Mouse (Mus musculus): Measurements from ENCODE around the gene Tle3.

Gene Tle3

DNA sequence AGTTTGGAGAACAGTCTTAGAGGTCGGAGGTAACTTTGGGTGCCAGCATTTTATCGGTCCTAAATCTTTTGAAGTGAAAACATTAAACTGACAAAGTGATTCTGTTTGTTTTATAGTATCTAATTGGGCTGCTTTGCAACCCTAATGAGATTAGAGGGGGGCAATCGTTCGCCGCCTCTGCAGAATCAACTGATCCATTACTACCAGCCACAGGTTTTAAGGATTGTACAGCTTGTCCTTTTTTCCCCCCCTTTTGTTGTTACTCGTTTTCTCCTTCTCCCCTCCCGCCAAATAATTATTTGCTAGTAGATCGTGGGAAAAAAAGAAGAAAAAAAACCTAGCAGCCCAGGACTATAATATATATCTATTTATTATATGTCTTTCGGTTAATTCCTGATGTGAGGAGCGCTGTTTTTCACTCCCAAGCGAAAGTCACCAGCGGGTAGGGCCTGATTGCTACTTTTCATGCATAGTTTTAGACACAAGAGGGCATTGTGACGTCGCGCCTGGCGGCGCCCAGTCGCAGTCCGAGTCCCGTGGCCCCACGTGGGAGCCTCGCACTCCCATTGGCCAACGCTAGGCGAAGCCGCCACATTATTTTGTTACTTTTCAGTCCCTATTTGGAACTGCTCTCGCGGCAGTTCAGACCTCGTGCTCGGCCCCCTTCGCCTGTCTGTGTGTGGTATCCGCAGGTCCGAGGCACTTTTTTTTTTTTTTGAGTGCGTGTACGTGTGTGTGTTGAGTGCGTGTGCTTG is at the start of gene Tle3:
Gene Tle3 (plus strand): TSS at position 612 of the 755 bp plus-strand sequence.
- peak; percentile 98 for DNase-seq (ENCODE audit: low read depth, low spot score)

DNA sequence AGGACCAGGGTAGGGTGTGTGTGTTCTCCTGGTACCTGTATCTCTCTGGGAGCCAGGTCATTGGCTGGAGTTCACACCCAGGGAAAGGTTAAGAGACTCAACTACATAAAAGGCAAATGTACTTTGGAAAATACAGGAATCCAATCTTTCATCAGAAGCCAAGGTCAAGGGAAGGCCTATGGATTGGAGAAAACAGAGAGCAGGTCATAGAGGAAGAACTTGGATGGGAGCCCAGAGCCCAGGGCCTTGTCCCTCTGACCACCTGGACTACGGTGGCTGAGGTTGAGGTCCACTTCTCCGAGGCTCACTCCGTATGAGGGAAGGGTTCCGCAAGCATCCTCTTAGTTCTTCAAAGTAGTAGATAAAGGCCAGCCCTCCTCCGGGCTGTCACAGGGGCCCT is 48.9 kb upstream of the Tle3 start:
- no peak for DNase-seq (ENCODE audit: low read depth, low spot score)

DNA sequence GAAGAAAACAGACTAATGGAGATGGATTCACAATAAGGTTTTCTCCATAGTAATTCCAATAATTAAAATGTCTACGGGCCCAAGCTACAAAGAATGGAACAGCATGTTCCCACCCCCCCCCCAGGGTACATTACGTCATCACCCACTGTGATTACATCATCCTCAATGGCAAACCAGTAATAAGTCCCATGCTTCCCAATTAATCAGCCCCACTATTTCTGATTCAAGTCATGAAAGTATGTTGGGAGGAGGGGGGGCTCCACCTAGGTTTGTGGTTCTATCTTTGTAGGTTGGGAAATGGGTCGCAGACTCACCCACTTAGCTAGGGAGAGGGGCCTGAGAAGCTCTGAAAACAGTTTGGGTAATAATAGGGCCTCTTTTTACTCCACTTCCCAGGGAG is 48.3 kb upstream of the Tle3 start:
- DNase-seq (ENCODE audit: low read depth, low spot score), result no peak

DNA sequence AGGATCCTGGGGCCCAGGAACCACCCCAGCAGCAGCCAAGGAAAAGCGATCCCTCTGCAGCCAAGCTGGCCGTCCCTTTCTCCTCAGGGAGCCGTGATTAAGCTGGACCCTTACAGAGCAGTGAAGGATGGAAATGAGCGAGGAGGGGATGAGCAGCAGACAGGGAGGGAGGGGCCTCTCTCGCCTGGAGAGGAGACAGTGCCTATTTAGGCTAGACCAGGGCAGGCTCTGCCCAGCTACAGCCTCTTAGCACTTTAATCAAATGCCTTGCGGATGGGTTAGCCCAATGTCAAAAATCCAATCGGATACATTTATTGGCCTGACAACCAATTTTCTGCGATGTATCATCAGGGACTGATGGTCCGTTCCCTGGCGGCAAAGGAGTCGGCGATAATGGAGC is 47.8 kb upstream of the Tle3 start:
- peak; percentile 16 for DNase-seq (ENCODE audit: low read depth, low spot score)

DNA sequence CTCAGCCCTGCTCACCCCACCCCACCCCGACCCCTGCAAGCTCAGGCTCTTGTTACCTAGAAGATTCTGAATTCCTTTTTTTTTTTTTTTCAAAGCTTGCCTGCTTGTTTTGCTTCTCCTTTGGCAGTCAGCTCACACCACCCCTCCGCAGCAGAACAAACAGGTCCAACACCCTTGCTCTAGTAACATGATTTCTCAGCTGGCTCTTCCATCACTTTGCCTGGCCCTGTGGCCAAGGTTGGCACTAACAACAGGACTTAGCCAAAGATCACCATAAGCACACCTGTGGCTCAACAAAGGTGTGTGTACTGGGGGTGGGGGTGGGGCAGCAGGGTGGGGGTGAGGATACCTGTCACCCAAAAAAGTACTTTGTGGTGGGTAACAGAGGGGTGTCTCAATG is 47.2 kb upstream of the Tle3 start:
- DNase-seq (ENCODE audit: low read depth, low spot score), result no peak

DNA sequence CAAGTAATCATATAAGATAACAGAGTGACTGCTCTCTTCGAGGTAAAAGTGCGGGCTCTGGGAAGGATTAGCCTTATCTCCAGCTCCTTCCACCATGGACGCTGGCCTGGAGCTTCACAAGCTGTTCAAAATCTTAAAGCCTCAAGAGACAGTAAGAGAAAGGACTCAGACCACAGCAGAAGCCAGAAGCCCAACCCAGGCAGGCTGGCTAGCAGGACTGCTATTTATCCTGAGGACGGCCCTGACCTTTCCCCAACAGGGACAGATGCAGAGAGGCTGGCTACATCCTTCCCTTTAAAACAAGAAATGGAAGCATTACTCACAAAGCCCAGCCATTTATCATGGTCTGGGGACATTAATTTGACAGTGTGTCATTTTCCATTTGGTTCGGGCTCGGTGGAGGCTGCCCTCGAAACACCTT is 46.2 kb upstream of the Tle3 start:
- no peak for DNase-seq (ENCODE audit: low read depth, low spot score)

DNA sequence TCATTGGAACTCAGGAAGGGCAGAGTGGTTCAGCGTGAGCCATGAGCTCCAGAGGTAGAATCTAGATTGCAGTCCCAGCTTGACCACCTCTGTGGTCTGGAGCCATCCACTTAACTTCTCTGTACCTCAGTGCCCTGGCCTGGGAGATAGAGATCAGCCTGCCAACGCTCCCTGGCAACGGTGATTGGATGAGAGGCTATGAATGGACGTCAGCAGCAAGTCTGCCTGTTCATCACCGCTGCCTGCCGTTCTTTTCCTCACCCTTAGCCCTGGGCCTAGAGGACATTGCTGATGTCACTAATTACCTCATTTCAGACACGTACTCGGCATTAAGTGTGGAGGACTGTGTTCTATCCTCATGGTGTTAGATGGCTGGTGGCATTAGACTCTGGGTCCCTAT is 45.2 kb upstream of the Tle3 start:
- DNase-seq (ENCODE audit: low read depth, low spot score), result no peak

DNA sequence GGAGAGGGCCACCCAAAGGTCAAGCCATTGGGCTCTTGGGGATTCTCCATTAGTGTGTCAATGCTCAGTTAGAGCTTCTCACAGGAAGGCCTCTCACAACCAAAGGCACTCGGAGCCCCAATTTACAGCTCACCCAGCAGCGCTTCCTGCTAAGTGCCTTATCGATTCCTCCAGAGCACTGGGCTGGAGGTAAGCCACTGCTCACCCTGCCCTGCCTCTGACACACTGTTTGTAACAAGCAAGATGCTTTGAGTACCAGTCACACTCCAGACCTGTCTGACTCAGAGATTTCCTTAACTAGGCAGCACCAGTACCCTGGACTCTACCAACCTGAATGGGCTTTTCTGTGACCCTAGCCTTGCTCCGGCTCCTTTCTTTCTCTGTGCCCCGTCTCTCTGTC is 44.0 kb upstream of the Tle3 start:
- DNase-seq (ENCODE audit: low read depth, low spot score), result no peak

DNA sequence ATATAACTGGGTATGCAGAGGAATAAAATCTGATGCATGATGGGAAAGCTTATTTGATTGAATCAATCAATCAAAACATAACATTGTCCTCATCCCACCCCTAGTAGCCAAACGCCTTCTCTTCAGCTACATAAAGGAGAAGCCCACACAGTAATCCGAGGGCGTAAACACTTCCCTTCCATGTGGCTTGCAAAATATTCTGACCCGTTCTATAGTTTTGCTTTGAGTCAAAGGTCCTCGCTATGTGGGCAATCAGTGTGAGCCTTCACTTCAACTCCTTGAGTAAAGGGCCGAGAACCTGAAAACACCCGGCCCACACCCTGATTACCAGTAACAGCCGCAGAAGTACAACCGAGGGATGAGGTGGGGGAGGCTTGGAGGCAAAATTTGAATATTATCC is 41.4 kb upstream of the Tle3 start:
- no peak for DNase-seq (ENCODE audit: low read depth, low spot score)

DNA sequence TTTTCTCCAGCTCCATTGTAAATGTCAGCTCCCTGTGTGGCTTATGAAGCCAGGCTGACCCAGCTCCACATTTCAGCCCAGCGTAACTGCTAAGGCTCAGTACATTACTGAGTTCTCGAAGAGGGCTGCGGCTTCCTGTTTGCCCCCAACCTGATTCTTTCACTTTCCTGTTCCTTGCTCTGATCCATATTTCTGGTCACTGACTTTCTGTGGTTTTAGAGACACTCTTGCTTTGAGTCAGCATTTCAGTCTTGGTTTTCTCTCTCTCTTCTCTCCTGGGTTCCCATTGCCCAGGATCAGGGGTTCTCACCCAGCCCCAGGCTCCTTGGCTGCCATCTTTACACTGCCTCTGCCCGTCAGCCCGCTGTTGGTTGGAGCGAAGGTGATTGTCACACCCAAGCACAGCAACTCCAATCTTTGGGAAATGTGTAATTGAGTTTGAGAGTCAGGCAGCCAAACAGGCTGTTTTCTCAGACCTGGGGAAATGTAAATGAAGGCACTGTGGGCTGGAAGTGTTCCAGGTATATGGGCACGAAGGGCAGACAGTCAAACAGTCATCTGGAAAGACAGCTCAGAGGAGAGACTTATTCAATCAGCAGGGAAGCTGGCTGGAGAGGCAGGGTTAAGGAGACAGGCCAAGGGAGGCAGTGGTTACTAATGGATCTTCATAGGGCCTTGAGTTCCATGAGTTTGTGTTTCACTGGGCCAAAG is 39.8 kb upstream of the Tle3 start:
- no peak for DNase-seq (ENCODE audit: low read depth, low spot score)

DNA sequence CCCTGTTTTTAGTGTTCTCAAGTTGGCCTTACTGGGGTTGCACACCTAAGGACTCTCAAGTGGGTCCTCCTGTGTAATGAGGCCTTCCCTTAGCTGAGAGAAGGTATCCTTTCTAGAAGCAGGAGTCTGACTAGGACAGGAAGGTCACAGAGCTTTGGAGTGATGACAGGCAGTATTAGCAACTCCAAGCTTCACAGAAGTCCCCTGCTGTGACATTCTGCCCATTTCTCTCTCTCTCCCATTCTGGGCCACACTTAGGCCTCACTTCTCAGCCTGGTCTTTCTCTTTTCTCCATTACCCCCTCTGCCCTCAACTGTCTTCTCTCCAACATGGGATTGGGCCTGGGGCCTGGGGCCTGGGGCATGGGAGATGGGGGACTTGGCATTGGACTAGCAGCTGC is 36.0 kb upstream of the Tle3 start:
- DNase-seq (ENCODE audit: low read depth, low spot score), result peak; percentile 55

DNA sequence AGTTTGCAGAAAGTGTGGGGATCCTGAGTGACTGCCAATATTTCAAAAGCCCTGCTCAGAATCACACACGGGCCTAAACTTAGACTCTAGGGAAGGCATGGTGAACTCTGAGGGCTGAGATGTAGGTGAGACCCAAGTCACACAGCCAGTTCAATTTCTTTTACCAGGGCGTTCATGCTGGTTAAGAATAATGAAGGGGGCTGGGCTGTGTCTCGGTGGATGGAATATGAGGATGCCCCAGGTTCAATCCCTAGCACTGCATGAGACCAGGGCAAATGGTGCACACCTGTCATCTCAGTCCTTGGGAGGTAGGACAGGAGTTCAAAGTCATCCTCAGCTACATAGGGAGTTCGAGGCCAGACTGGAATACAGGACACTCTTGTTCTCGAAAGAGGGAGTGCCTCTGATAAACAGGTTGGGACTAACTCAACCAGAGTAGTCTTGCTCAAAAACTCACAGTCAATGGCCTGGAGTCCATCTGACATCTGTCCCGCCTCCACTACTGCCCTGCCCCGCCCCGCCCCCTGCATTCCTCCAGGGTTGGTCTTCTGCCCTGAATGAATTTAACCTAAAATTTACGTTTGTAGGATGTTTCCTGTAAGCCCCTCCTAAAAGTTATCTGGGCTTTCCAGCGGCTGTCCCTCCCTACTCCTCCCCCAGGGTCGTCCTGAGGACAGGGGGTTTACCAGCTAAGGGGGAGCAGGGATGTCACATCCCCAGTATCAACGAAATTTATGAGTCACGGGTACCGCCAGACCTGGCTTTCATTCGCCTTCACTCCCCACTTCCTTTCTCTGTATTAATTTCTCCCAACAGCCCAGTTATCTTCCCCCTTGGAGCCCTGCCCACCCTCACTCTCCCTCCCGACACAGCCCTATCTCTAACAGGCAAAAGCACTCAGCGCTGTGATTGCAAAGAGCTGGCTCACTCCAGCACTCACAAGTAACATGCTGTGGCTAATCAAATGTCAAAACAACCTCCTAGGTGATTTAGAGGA is 35.3 kb upstream of the Tle3 start:
- no peak for DNase-seq (ENCODE audit: low read depth, low spot score)

DNA sequence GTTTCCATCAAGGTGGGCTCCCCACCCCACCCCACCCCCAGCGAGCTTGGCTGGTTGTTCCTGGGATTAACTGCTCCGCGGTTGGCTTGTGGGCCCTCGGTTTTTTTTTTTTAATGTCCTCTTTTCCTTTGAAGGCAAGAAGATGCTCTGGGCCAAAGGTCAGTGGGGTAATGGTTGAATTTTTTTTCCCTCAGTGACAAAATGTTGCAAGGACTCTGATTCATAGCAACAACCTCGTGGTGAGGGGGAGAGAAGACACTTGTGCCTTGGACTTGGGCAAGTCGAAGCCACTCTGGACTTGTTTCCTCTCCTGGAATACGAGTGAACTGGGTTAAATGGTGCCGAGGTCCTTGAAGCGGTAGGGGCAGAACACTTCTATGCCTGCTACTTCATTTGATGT is 34.5 kb upstream of the Tle3 start:
- no peak for DNase-seq (ENCODE audit: low read depth, low spot score)

DNA sequence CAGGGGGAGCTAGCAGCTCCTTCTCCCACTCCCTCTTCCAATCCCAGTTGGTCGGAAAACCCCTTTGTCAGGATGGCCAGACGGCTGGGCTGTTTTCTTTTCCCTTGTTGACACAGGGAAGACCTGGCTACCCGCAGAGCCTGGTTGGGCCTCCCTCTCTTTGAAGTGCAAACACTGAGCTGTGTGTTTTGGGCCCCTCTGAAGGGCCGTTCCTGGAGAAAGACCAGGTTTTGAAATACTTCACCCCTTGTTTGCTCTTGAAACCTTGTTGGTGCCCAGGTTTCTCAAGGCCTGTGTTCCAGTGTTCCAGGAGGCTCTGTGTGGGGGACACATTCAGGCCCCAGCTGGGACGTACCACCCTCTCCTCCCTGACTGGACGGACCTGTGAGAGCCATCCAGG is 32.9 kb upstream of the Tle3 start:
- DNase-seq (ENCODE audit: low read depth, low spot score), result no peak

DNA sequence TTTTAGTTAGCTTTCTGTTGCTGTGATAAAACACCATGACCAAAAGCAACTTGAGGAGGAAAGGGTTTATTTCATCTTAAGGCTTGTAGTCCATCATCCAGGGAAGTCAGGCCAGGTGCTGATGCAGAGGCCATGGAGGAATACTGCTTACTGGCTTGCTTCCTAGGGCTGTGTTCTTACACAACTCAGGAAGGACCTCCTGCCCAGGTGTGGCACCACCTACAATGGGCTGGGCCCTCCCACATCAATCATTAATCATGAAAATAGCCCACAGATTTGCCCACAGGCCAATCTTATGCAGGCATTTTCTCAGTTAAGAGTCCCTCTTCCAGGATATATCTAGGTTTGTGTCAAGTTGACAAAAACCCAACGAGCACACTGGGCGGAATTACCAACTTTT is 31.8 kb upstream of the Tle3 start:
- no peak for DNase-seq (ENCODE audit: low read depth, low spot score)

DNA sequence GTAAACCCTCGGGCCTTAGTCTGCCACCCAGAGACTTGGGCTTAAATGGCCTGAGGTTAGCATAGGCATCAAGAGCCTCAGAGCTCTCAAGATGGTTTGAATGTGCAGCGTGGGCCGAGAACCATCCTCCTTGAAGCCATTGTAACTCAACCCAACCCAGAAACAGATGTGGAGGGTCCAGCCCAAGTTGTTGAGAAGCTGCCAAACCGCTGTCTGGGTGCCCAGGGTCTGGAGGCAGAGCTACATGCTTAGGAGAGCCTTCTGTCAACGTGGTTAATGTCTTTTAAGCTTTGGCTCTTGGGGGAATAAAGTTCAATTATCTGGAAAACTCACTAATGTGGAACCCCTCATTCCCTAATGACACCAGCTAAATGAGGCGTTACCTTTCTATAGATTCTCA is 29.9 kb upstream of the Tle3 start:
- DNase-seq (ENCODE audit: low read depth, low spot score), result no peak

DNA sequence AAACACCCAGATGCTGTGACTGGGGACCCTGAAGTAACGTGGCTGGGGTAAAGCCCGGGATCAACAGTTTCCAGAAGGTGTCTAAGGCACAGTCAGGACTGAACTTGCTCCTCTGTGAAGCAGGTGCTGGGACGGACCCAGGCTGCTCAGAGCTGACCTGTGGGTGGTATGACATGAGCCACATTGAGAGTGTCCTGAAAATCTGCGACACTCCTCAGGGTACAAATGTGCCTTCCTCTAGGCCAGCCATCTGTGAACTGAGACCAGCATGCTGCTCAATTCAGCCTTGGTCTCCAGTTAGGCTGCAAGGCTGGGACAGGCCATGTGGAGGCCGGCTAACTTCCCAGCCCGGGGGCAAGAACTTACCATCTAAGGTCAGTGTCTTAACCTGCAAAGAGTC is 27.5 kb upstream of the Tle3 start:
- DNase-seq (ENCODE audit: low read depth, low spot score), result no peak

DNA sequence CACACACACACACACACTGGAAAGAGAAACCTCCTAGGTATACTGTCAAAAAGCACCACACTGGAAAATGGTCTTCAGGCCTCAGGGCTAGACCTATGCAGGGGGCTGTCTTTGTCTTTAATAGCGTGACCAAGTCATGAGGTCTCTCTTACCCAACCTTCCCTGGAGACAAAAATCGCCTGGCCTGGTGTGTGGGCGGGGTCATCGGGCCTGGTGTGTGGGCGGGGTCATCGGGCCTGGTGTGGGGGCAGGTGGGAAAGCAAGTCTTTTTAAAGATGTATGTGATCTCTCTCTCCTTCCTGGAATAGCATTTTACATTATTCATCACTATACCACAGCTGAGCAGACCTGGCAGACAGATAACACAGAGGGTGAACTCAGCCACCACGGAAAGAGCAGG is 25.2 kb upstream of the Tle3 start:
- DNase-seq (ENCODE audit: low read depth, low spot score), result peak; percentile 41

DNA sequence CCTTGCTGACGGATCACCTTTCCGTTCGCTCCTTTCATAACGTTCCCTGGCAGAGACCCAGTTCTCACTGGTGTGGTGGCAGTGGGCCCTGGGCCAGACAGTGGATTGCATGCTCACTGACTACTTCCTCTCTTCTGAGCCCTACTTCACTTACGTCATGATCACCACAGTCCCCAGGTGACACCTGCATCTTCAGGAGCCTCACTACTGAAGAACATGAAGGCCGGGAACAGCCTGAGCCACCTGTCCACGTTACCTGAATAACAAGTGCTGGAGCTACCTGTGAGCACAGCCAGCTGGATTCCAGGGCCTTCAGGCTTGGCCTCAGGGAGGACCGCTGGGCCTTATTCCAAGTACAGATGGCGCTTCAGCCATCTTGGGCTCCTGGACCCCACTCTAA is 24.1 kb upstream of the Tle3 start:
- DNase-seq (ENCODE audit: low read depth, low spot score), result no peak

DNA sequence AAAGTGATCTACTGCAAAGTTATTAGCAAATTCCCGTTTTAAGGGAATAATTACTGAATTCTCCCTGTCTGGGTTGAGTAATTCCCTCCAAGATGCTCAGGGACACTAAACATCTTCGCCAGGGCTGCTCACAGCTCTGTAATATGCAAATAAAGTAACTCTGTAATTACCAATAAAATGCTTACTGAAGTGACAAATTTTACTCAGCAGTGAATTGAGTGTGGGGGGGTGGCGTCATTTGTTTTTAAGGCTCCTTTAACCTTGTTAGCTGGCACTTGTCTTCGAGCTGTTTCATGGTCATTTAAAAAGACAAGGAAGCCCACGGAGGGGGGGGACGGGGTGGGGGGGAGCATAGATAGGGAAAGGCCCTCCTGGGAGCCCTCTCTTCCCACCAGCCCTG is 23.6 kb upstream of the Tle3 start:
- no peak for DNase-seq (ENCODE audit: low read depth, low spot score)

DNA sequence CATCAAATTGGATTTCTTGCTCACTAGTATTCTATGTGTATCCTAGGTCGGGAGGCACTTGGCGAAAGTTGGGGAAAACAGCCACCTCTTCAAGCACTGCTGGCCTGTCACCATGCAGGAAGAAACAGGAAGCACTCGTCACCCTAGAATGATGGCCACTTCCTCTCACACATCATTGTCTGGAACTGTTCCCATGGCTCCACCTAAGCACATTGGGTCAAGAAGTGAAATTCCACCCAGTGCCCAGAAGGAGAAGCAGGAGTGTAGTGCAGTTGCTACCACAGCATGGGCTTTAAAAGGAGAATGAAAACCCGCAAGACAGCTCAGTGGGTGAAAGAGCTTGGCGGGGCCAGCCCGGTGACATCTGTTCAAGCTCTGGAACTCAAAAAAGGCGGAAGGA is 22.5 kb upstream of the Tle3 start:
- peak; percentile 14 for DNase-seq (ENCODE audit: low read depth, low spot score)

DNA sequence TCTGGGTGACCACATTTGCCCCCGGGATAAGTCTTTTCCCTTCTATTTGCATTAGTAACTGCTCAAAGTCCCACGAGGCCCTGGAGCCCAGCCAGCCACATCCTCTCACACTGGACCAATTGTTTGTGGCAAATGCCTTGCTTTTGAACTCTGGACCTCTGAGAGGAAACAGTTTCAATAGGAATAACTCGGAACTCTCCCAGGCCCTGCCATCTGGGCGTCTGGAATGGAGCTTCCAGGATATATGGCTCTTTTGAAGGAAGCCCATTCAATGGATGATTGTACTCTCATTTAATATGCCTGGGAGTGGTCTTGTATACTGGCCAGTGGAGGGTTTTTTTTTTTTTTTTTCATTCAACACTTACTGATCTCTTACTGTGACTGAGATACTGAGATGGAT is 21.0 kb upstream of the Tle3 start:
- DNase-seq (ENCODE audit: low read depth, low spot score), result no peak

Measured in ES-CJ7 (cell line).